Mouse (Mus musculus) lung, embryonic 15.5 days (tissue): ENCODE results near the gene Slc22a20. TPM values are rescaled to one million over a fixed set of nuclear protein-coding genes. Genes with fewer than 3 reads are reported as not detected.
A peak's percentile ranks its signal among the peaks of the same experiment; 100 is the strongest.

ENCODE experiments used
- ATAC-seq: fragments of 200-750 bp; cut with Nextera tagmentation; 2 replicates; pipeline ENCODE4 v1.8.0; 2017; ENCODE audit warnings: moderate number of reproducible peaks, borderline replicate concordance; ENCODE audit not compliant: low FRiP score, low TSS enrichment; ENCODE audit errors: extremely low read depth
- H3K27ac ChIP-seq: fragments of 300-500 bp; sonication (generic); 2 replicates; pipeline ENCODE4 v1.5.1; 2015; ENCODE audit warnings: moderate library complexity, mild to moderate bottlenecking, inconsistent platforms
- H3K27me3 ChIP-seq: fragments of 300-500 bp; sonication (generic); 2 replicates; pipeline ENCODE4 v1.6.1; 2015; ENCODE audit warnings: inconsistent platforms
- H3K36me3 ChIP-seq: fragments of 300-500 bp; sonication (generic); 2 replicates; pipeline ENCODE4 v1.6.1; 2015; ENCODE audit warnings: inconsistent platforms
- H3K4me1 ChIP-seq: fragments of 300-500 bp; sonication (generic); 2 replicates; pipeline ENCODE4 v1.6.1; 2015; ENCODE audit warnings: inconsistent platforms
- H3K4me2 ChIP-seq: fragments of 300-500 bp; sonication (generic); 2 replicates; pipeline ENCODE4 v1.6.1; 2015; ENCODE audit warnings: inconsistent platforms, mild to moderate bottlenecking, moderate library complexity
- H3K4me3 ChIP-seq: fragments of 300-500 bp; sonication (generic); 2 replicates; pipeline ENCODE4 v1.5.1; 2015; ENCODE audit warnings: mild to moderate bottlenecking, inconsistent platforms
- H3K9ac ChIP-seq: fragments of 300-500 bp; sonication (generic); 2 replicates; pipeline ENCODE4 v1.6.1; 2015; ENCODE audit warnings: inconsistent platforms
- H3K9me3 ChIP-seq: fragments of 300-500 bp; sonication (generic); 2 replicates; pipeline ENCODE4 v1.6.1; 2016; ENCODE audit warnings: inconsistent platforms
- WGBS: fragments of 180-500 bp; shearing (Covaris S2); methylation state at CpG from one replicate; pipeline ENCODE4 v1.1.7; 2015; 5-methylcytosine and 5-hydroxymethylcytosine counted together
- polyA plus RNA-seq: library from polyadenylated mRNA; unstranded; fragments of >200 nt; fragmentation: Nextera tagmentation; extraction: Ambion mirVana; gene quantifications from 2 replicates; pipeline ENCODE4 v1.2.1, GENCODE M21; 2015

Gene Slc22a20
- polyA plus RNA-seq, 1 experiment from 2014 or later = not detected

GRCm38 (mm10) chr19:6014991-6015510 lies 29.1 kb upstream of the Slc22a20 start:
- peak; percentile 83 for ATAC-seq
- Histone ChIP-seq H3K4me2 (peak overlapping the region; percentile 88), H3K4me1 (peaks cover 20% of the 10 kb centered on the region), H3K4me3 (peak overlapping the region; percentile 54), H3K36me3 (no peaks in the 10 kb centered on the region), H3K27ac (peak overlapping the region; percentile 48; the same call in 1 of the 2 replicates), H3K9ac (peak overlapping the region; percentile 66), H3K27me3 (0 out of 2 replicates have a peak, but pooled peaks cover 5% of the 10 kb centered on the region), H3K9me3 (no peaks in the 10 kb centered on the region)
- WGBS = 2% methylated on average over 17 of the region's 18 CpGs

DNA sequence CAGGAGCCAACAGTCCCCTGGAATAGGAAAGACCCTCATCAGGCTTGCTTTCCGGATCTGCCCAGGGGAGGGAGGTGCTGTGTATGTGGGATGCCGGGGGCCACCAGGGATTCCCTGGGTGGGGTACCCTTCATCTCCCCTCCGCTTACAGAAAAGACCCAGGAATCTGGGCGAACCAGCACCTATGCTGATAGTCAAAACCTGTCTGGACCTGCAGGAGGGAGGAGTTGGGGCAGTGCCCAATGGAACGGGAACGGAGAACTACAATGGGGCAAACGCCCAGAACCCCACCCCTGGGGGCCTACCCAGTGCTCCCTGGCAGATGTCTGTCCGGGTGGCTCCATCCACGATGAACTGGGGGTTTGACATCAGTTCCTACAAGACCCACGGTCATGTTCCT lies 27.7 kb upstream of the Slc22a20 start:
- no peak for ATAC-seq
- H3K36me3 ChIP-seq = peaks cover 1% of the 10 kb centered on the region; the same call in 1 of the 2 replicates
- 92% methylated on average over 10 of the region's 10 CpGs for WGBS

GRCm38 (mm10) chr19:6009137-6009536 lies 23.2 kb upstream of the Slc22a20 start:
- Histone ChIP-seq H3K4me3 (no peak overlapping the region), H3K27ac (no peak overlapping the region), H3K9ac (no peak overlapping the region), H3K36me3 (peaks cover 6% of the 10 kb centered on the region; the same call in 1 of the 2 replicates), H3K9me3 (no peaks in the 10 kb centered on the region), H3K27me3 (no peaks in the 10 kb centered on the region), H3K4me2 (no peak overlapping the region), H3K4me1 (no peaks in the 10 kb centered on the region)
- 76% methylated on average over 8 of the region's 8 CpGs for WGBS
- ATAC-seq = no peak

More for the DNA sequence above, 27.7 kb upstream of the Slc22a20 start:
- H3K4me3 ChIP-seq = no peak overlapping the region
- H3K9ac ChIP-seq = no peak overlapping the region
- peaks cover 20% of the 10 kb centered on the region for H3K4me1 ChIP-seq
- no peak overlapping the region for H3K4me2 ChIP-seq
- H3K27ac ChIP-seq = no peak overlapping the region
- H3K27me3 ChIP-seq = 0 out of 2 replicates have a peak, but pooled peaks cover 5% of the 10 kb centered on the region
- no peaks in the 10 kb centered on the region for H3K9me3 ChIP-seq

GRCm38 (mm10) chr19:6007013-6007412 lies 21.1 kb upstream of the Slc22a20 start:
- Histone ChIP-seq H3K27me3 (no peaks in the 10 kb centered on the region), H3K27ac (no peak overlapping the region), H3K9me3 (no peaks in the 10 kb centered on the region), H3K4me1 (no peaks in the 10 kb centered on the region), H3K4me3 (no peak overlapping the region), H3K36me3 (peaks cover 6% of the 10 kb centered on the region; the same call in 1 of the 2 replicates), H3K9ac (no peak overlapping the region), H3K4me2 (no peak overlapping the region)
- 73% methylated on average over 13 of the region's 13 CpGs for WGBS
- ATAC-seq = no peak

- no peaks in the 10 kb centered on the region for H3K9me3 ChIP-seq
- H3K4me3 ChIP-seq = no peak overlapping the region
- H3K27me3 ChIP-seq = no peaks in the 10 kb centered on the region
- H3K9ac ChIP-seq = no peak overlapping the region
- peaks cover 6% of the 10 kb centered on the region; the same call in 1 of the 2 replicates for H3K36me3 ChIP-seq
- no peak for ATAC-seq
- no peak overlapping the region for H3K27ac ChIP-seq
- H3K4me2 ChIP-seq = no peak overlapping the region
- no peaks in the 10 kb centered on the region for H3K4me1 ChIP-seq
- 49% methylated on average over 11 of the region's 11 CpGs for WGBS
Observed at GRCm38 (mm10) chr19:6005541-6005940, 19.6 kb upstream of the Slc22a20 start.

- no peak overlapping the region for H3K4me2 ChIP-seq
- 60% methylated on average over 5 of the region's 5 CpGs for WGBS
- H3K36me3 ChIP-seq = peaks cover 3% of the 10 kb centered on the region; the same call in 1 of the 2 replicates
- no peaks in the 10 kb centered on the region for H3K4me1 ChIP-seq
- H3K9me3 ChIP-seq = no peaks in the 10 kb centered on the region
- H3K27ac ChIP-seq = no peak overlapping the region
- no peak overlapping the region for H3K4me3 ChIP-seq
- H3K27me3 ChIP-seq = no peaks in the 10 kb centered on the region
- no peak overlapping the region for H3K9ac ChIP-seq
- no peak for ATAC-seq
Observed at GRCm38 (mm10) chr19:5999969-6000368, 14.0 kb upstream of the Slc22a20 start.

DNA sequence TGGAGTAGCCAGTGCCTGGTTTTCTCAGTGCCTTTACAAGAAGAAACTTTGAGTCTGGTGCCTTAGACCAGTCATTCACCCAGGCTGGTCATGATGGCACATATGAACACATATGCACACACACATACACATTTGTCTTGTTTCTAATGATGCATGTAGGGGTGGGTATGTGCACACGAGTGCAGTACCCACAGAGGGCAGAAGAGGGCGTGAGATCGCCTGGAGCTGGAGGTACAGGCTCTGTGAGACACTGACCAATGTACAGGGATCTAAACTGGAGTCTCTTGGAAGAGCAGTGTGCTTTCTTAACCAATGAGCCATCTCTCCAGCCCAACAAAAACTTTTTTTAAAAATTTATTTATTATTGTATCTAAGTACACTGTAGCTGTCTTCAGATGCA lies 12.2 kb upstream of the Slc22a20 start:
- no peaks in the 10 kb centered on the region for H3K4me1 ChIP-seq
- no peak for ATAC-seq
- H3K36me3 ChIP-seq = peaks cover 3% of the 10 kb centered on the region; the same call in 1 of the 2 replicates
- WGBS = 77% methylated on average over 3 of the region's 3 CpGs
- no peak overlapping the region for H3K27ac ChIP-seq
- H3K4me3 ChIP-seq = no peak overlapping the region
- no peaks in the 10 kb centered on the region for H3K9me3 ChIP-seq
- H3K27me3 ChIP-seq = no peaks in the 10 kb centered on the region
- H3K4me2 ChIP-seq = no peak overlapping the region
- H3K9ac ChIP-seq = no peak overlapping the region

DNA sequence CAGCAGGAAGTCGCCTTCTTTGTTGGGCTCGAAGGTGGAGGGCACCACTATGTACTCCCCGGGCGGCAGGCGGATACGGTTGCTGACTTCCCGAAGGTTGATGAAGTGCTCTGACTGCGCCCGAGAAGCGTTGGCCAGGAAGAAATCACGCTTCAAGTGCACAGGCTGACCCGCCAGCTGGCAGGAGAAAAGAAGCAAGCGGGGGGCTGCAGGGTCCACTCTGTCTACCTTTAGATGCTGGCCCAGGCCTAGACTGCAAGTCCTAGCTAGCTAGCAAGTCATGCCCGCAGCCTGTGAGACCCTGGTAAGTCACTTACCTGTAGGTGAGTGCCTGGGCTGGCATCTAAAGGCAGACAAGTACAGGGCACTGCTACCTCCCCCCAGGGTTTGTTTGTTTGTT lies 8.8 kb upstream of the Slc22a20 start:
- H3K27me3 ChIP-seq = no peaks in the 10 kb centered on the region
- H3K4me3 ChIP-seq = no peak overlapping the region
- H3K9ac ChIP-seq = no peak overlapping the region
- H3K4me2 ChIP-seq = no peak overlapping the region
- WGBS = 70% methylated on average over 14 of the region's 14 CpGs
- H3K36me3 ChIP-seq = peaks cover 10% of the 10 kb centered on the region
- H3K4me1 ChIP-seq = peaks cover 4% of the 10 kb centered on the region
- no peaks in the 10 kb centered on the region for H3K9me3 ChIP-seq
- ATAC-seq = no peak
- no peak overlapping the region for H3K27ac ChIP-seq

DNA sequence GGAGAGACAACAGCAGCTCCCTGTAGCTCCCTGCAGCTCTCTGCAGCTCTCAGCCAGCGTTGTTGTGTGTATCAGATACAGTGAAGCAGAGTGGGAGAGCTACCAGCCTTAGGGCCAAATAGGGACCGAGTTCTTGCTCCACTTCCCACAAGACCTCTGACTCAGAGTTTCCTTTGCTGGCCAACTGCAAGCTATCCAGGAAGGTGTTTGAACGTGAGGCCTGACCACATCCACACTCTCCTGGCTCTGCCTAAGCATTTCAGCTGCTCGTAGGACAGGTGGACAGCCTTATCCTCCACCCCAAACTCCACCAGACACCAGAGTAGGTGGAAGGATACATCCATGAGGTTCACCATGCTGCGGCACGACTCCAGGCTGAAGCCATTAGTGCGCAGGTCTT lies 6.1 kb upstream of the Slc22a20 start:
- H3K9ac ChIP-seq = no peak overlapping the region
- H3K4me1 ChIP-seq = peaks cover 20% of the 10 kb centered on the region
- H3K4me2 ChIP-seq = no peak overlapping the region
- WGBS = 75% methylated on average over 7 of the region's 7 CpGs
- no peaks in the 10 kb centered on the region for H3K9me3 ChIP-seq
- no peak overlapping the region for H3K27ac ChIP-seq
- H3K36me3 ChIP-seq = peaks cover 7% of the 10 kb centered on the region
- no peak for ATAC-seq
- no peaks in the 10 kb centered on the region for H3K27me3 ChIP-seq
- H3K4me3 ChIP-seq = no peak overlapping the region

- Histone ChIP-seq H3K9ac (no peak overlapping the region), H3K27ac (no peak overlapping the region), H3K4me2 (no peak overlapping the region), H3K27me3 (no peaks in the 10 kb centered on the region), H3K36me3 (peaks cover 7% of the 10 kb centered on the region; the same call in 1 of the 2 replicates), H3K4me3 (no peak overlapping the region), H3K9me3 (no peaks in the 10 kb centered on the region), H3K4me1 (peaks cover 20% of the 10 kb centered on the region)
- ATAC-seq = no peak
- WGBS = 81% methylated on average over 7 of the region's 7 CpGs
Observed at GRCm38 (mm10) chr19:5991467-5991866, 5.5 kb upstream of the Slc22a20 start.

DNA sequence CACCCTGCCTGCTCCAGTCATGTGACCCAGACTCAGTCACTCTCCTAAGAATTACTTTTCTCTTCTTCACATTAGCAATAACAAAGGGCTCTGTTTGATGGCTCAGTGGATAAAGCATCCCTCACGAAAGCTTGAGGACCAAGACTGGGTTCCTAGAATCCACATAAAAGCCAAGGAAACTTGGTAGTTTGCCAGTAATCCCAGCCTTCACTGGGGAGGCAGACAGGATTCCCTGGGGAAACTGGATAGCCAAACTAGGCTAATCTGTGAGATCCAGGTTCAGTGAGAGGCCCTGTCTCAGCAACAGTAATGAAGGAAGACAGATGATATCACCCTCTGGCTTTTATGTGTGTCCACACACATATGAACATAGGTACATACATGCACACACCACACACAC lies 5.0 kb upstream of the Slc22a20 start:
- 57% methylated on average over 1 of the region's 1 CpGs for WGBS
- peaks cover 7% of the 10 kb centered on the region; the same call in 1 of the 2 replicates for H3K36me3 ChIP-seq
- H3K9ac ChIP-seq = no peak overlapping the region
- no peak for ATAC-seq
- H3K27me3 ChIP-seq = no peaks in the 10 kb centered on the region
- no peak overlapping the region for H3K4me3 ChIP-seq
- no peak overlapping the region for H3K27ac ChIP-seq
- no peak overlapping the region for H3K4me2 ChIP-seq
- H3K9me3 ChIP-seq = no peaks in the 10 kb centered on the region
- H3K4me1 ChIP-seq = peaks cover 20% of the 10 kb centered on the region

DNA sequence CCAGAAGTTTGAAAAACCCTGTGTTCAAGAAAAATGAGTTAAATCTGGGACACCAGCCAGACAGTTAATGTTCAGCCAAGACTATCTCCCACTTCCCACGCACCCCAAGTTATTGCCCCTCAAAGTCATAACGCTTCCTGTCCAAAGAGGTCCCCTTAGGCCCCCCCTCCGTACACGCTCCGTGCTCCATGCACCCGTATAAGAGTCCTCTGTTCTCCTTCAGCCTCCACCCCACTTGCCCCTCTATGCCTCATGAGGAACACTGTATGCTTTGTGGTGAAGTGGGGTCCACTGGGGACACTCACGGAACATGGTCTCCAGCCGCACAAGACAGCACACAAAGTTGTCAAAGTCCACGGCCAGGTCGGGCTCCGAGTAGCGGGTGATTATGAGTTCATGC lies 4.1 kb upstream of the Slc22a20 start:
- no peaks in the 10 kb centered on the region for H3K9me3 ChIP-seq
- peaks cover 20% of the 10 kb centered on the region for H3K4me1 ChIP-seq
- no peak overlapping the region for H3K4me3 ChIP-seq
- ATAC-seq = no peak
- 0 out of 2 replicates have a peak overlapping the region, but pooled peaks have one; percentile 23 for H3K27ac ChIP-seq
- no peak overlapping the region for H3K9ac ChIP-seq
- no peaks in the 10 kb centered on the region for H3K27me3 ChIP-seq
- no peak overlapping the region for H3K4me2 ChIP-seq
- peaks cover 7% of the 10 kb centered on the region; the same call in 1 of the 2 replicates for H3K36me3 ChIP-seq
- WGBS = 65% methylated on average over 12 of the region's 12 CpGs
